Mouse (Mus musculus): Measurements from ENCODE around the gene Krcc1. TPM values are rescaled to one million over a fixed set of nuclear protein-coding genes. Genes with fewer than 3 reads are reported as not detected.

Krcc1 gene
- 18.7 and 20.3 TPM in 2 replicates for polyA plus RNA-seq (2012; rRNA removed)

DNA sequence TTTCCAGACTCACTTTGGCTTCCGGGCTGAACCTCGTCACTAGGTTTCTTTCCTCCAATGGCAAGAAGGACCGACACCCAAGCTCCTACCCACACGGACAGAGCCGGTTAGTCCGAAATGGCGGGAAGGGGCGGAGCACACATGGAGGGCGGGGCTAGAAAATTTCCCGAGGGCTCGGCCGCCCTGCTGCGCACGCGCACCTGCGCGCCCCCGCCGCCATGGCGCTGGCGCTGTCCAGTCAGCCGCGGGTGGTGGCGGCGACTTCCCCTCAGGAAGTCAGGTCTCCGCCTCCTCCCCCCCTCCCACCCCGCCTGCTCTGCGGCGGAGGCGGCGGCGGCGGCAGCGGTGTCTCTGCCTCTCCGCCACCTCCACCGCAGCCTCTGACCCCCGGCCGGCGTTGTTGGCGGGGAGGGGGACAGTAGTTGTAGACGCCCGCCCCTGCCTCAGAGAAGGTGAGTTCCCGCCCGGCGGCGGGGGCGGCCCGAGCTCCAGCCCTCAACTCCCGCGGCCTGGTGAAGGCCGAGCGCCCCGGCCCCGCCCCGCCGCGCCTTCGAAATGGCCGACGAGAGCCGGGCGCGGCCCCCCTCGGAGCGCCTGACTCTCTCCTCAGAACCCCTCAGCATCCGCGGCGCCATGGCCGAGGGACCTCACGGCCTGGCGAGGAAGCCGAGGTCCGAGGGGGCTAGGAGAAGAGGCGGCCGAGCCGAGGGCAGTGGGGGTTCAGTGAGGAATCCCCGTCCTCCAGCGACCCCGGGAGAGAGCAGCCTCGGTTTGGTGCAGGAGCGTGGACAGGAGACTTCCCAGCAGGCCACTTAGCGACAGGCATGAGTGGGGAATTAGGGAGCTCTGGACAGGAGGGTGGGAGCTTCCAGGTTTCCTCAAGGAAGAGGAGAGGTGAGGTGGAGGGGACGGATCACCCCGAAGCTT lies at the start of gene Krcc1:
Krcc1 (plus strand) TSS at position 289 of the 927 bp plus-strand sequence.

GRCm38 (mm10) chr6:71321826-71322283 lies 50.4 kb downstream of the Krcc1 start, which contains the start of gene Smyd1:
Gene Smyd1, minus strand, starts transcription at chr6:71322233.

GRCm38 (mm10) chr6:71322491-71322921 lies 51.0 kb downstream of the Krcc1 start, which contains the start of gene Cd8b1:
Gene Cd8b1, plus strand, starts transcription at chr6:71322788.

Other genes starting within 250 kb of the Krcc1 start
- 20.9 and 28.3 TPM in 2 replicates for gene Thnsl2, start 127.2 kb upstream of the Krcc1 start, polyA plus RNA-seq (2012; rRNA removed)
- gene Fabp1, start 71.8 kb upstream of the Krcc1 start, polyA plus RNA-seq (2012; rRNA removed), result 3,332 and 4,986 TPM in 2 replicates
- gene Smyd1, start 50.6 kb downstream of the Krcc1 start, polyA plus RNA-seq (2012; rRNA removed), result 0.32 and 0.43 TPM in 2 replicates
- gene Cd8b1, start 51.1 kb downstream of the Krcc1 start, polyA plus RNA-seq (2012; rRNA removed), result 0.04 TPM in 1 of 2 replicates, not detected in the other
- 0.05 TPM in 1 of 2 replicates, not detected in the other for gene Cd8a, start 101.8 kb downstream of the Krcc1 start, polyA plus RNA-seq (2012; rRNA removed)
- gene Rmnd5a, start 169.0 kb downstream of the Krcc1 start, polyA plus RNA-seq (2012; rRNA removed), result 16.4 and 16.9 TPM in 2 replicates
- gene Rnf103, start 222.2 kb downstream of the Krcc1 start, polyA plus RNA-seq (2012; rRNA removed), result 9.7 and 10.9 TPM in 2 replicates

Data from liver, embryonic 18 days (tissue).